Mouse (Mus musculus): ENCODE measurements around the gene Ndufb4. TPM values are rescaled to one million over a fixed set of nuclear protein-coding genes. Genes with fewer than 3 reads are reported as not detected.
A peak's percentile ranks its signal among the peaks of the same experiment; 100 is the strongest.
"Not testable (repeated sequence)": the region's sequence is repeated elsewhere in the genome, so short reads cannot be mapped to it uniquely, and the experiment has no call there.

Gene Ndufb4
- polyA plus RNA-seq (2015; fragmentation: Nextera tagmentation; extraction: Ambion mirVana): 86.9 and 106 TPM in 2 replicates

- Histone ChIP-seq H3K27me3 (ENCODE audit: control insufficient read depth, insufficient read depth, low read length) (no peaks in the 10 kb centered on the region), H3K36me3 (ENCODE audit: control insufficient read depth, insufficient read depth) (no peaks in the 10 kb centered on the region), H3K27ac (ENCODE audit: low read length) (peak within 1 kb of the TSS; percentile 92), H3K4me1 (ENCODE audit: control insufficient read depth, insufficient read depth, low read length) (peaks cover 17% of the 10 kb centered on the region), H3K4me2 (ENCODE audit: low read depth, low read length) (peak within 1 kb of the TSS; percentile 75), H3K9ac (ENCODE audit: low read length) (peak within 1 kb of the TSS; percentile 97), H3K4me3 (ENCODE audit: low read length) (peak within 1 kb of the TSS; percentile 92), H3K9me3 (replicated peaks; ENCODE audit: control insufficient read depth, low read length) (no peaks in the 10 kb centered on the region)
- peak; percentile 98 for ATAC-seq (replicated peaks; ENCODE audit: extremely low read depth, insufficient read depth, low FRiP score)
- 0% methylated on average over 47 of the region's 58 CpGs for WGBS
These were observed at the start of gene Ndufb4 for GRCm38 (mm10) chr16:37653731-37654657. Ndufb4 (minus strand) TSS chr16:37654453.

GRCm38 (mm10) chr16:37703884-37704283 lies 49.6 kb upstream of the Ndufb4 start:
- no peak for ATAC-seq (replicated peaks; ENCODE audit: extremely low read depth, insufficient read depth, low FRiP score)
- H3K36me3 ChIP-seq (ENCODE audit: control insufficient read depth, insufficient read depth): no peaks in the 10 kb centered on the region
- no peak overlapping the region for H3K27ac ChIP-seq (ENCODE audit: low read length)
- no peaks in the 10 kb centered on the region for H3K4me1 ChIP-seq (ENCODE audit: control insufficient read depth, insufficient read depth, low read length)
- H3K27me3 ChIP-seq (ENCODE audit: control insufficient read depth, insufficient read depth, low read length): no peaks in the 10 kb centered on the region
- H3K4me2 ChIP-seq (ENCODE audit: low read depth, low read length): no peak overlapping the region
- H3K9me3 ChIP-seq (replicated peaks; ENCODE audit: control insufficient read depth, low read length): peaks cover 1% of the 10 kb centered on the region; the same call in 1 of the 2 replicates
- H3K4me3 ChIP-seq (ENCODE audit: low read length): no peak overlapping the region
- WGBS: 53% methylated on average over 5 of the region's 5 CpGs
- no peak overlapping the region for H3K9ac ChIP-seq (ENCODE audit: low read length)

GRCm38 (mm10) chr16:37700071-37700470 lies 45.8 kb upstream of the Ndufb4 start:
- not testable (repeated sequence) for ATAC-seq (replicated peaks; ENCODE audit: extremely low read depth, insufficient read depth, low FRiP score); H3K36me3 ChIP-seq (ENCODE audit: control insufficient read depth, insufficient read depth); H3K9ac ChIP-seq (ENCODE audit: low read length); H3K9me3 ChIP-seq (replicated peaks; ENCODE audit: control insufficient read depth, low read length); H3K27ac ChIP-seq (ENCODE audit: low read length); H3K4me2 ChIP-seq (ENCODE audit: low read depth, low read length); H3K4me3 ChIP-seq (ENCODE audit: low read length); H3K4me1 ChIP-seq (ENCODE audit: control insufficient read depth, insufficient read depth, low read length); H3K27me3 ChIP-seq (ENCODE audit: control insufficient read depth, insufficient read depth, low read length)

GRCm38 (mm10) chr16:37698767-37699166 lies 44.5 kb upstream of the Ndufb4 start:
- no peaks in the 10 kb centered on the region for H3K27me3 ChIP-seq (ENCODE audit: control insufficient read depth, insufficient read depth, low read length)

GRCm38 (mm10) chr16:37697271-37697670 lies 43.0 kb upstream of the Ndufb4 start:
- no peaks in the 10 kb centered on the region for H3K27me3 ChIP-seq (ENCODE audit: control insufficient read depth, insufficient read depth, low read length)
- no peak overlapping the region for H3K4me2 ChIP-seq (ENCODE audit: low read depth, low read length)
- ATAC-seq (replicated peaks; ENCODE audit: extremely low read depth, insufficient read depth, low FRiP score): no peak
- H3K4me1 ChIP-seq (ENCODE audit: control insufficient read depth, insufficient read depth, low read length): no peaks in the 10 kb centered on the region
- no peaks in the 10 kb centered on the region for H3K36me3 ChIP-seq (ENCODE audit: control insufficient read depth, insufficient read depth)
- 83% methylated on average over 5 of the region's 5 CpGs for WGBS
- no peak overlapping the region for H3K9ac ChIP-seq (ENCODE audit: low read length)
- no peak overlapping the region for H3K27ac ChIP-seq (ENCODE audit: low read length)
- no peak overlapping the region for H3K4me3 ChIP-seq (ENCODE audit: low read length)
- H3K9me3 ChIP-seq (replicated peaks; ENCODE audit: control insufficient read depth, low read length): peaks cover 4% of the 10 kb centered on the region; the same call in 1 of the 2 replicates

More at GRCm38 (mm10) chr16:37698767-37699166, 44.5 kb upstream of the Ndufb4 start:
- peaks cover 4% of the 10 kb centered on the region; the same call in 1 of the 2 replicates for H3K9me3 ChIP-seq (replicated peaks; ENCODE audit: control insufficient read depth, low read length)
- no peak overlapping the region for H3K9ac ChIP-seq (ENCODE audit: low read length)
- WGBS: 92% methylated on average over 6 of the region's 6 CpGs
- no peak for ATAC-seq (replicated peaks; ENCODE audit: extremely low read depth, insufficient read depth, low FRiP score)
- H3K36me3 ChIP-seq (ENCODE audit: control insufficient read depth, insufficient read depth): no peaks in the 10 kb centered on the region
- no peak overlapping the region for H3K27ac ChIP-seq (ENCODE audit: low read length)
- no peak overlapping the region for H3K4me3 ChIP-seq (ENCODE audit: low read length)
- H3K4me1 ChIP-seq (ENCODE audit: control insufficient read depth, insufficient read depth, low read length): no peaks in the 10 kb centered on the region
- no peak overlapping the region for H3K4me2 ChIP-seq (ENCODE audit: low read depth, low read length)

- no peak overlapping the region for H3K4me3 ChIP-seq (ENCODE audit: low read length)
- no peaks in the 10 kb centered on the region for H3K36me3 ChIP-seq (ENCODE audit: control insufficient read depth, insufficient read depth)
- peak overlapping the region; percentile 10; the same call in 1 of the 2 replicates for H3K9ac ChIP-seq (ENCODE audit: low read length)
- peak; percentile 25; the same call in 1 of the 2 replicates for ATAC-seq (replicated peaks; ENCODE audit: extremely low read depth, insufficient read depth, low FRiP score)
- H3K27me3 ChIP-seq (ENCODE audit: control insufficient read depth, insufficient read depth, low read length): no peaks in the 10 kb centered on the region
- WGBS: 39% methylated on average over 12 of the region's 12 CpGs
- 0 out of 2 replicates have a peak overlapping the region, but pooled peaks have one; percentile 21 for H3K4me2 ChIP-seq (ENCODE audit: low read depth, low read length)
- H3K9me3 ChIP-seq (replicated peaks; ENCODE audit: control insufficient read depth, low read length): no peaks in the 10 kb centered on the region
- peak overlapping the region; percentile 37 for H3K27ac ChIP-seq (ENCODE audit: low read length)
- peaks cover 32% of the 10 kb centered on the region for H3K4me1 ChIP-seq (ENCODE audit: control insufficient read depth, insufficient read depth, low read length)
These were observed 36.9 kb upstream of the Ndufb4 start for GRCm38 (mm10) chr16:37690932-37691730.

- WGBS: 64% methylated on average over 6 of the region's 6 CpGs
- Histone ChIP-seq H3K4me2 (ENCODE audit: low read depth, low read length) (no peak overlapping the region), H3K4me1 (ENCODE audit: control insufficient read depth, insufficient read depth, low read length) (peaks cover 32% of the 10 kb centered on the region), H3K9me3 (replicated peaks; ENCODE audit: control insufficient read depth, low read length) (no peaks in the 10 kb centered on the region), H3K36me3 (ENCODE audit: control insufficient read depth, insufficient read depth) (no peaks in the 10 kb centered on the region), H3K27ac (ENCODE audit: low read length) (peak overlapping the region; percentile 21; the same call in 1 of the 2 replicates), H3K27me3 (ENCODE audit: control insufficient read depth, insufficient read depth, low read length) (no peaks in the 10 kb centered on the region), H3K9ac (ENCODE audit: low read length) (no peak overlapping the region), H3K4me3 (ENCODE audit: low read length) (no peak overlapping the region)
- no peak for ATAC-seq (replicated peaks; ENCODE audit: extremely low read depth, insufficient read depth, low FRiP score)
These were observed 36.2 kb upstream of the Ndufb4 start for GRCm38 (mm10) chr16:37690465-37690864.

GRCm38 (mm10) chr16:37689934-37690333 lies 35.7 kb upstream of the Ndufb4 start:
- Histone ChIP-seq H3K9me3 (replicated peaks; ENCODE audit: control insufficient read depth, low read length) (no peaks in the 10 kb centered on the region), H3K9ac (ENCODE audit: low read length) (no peak overlapping the region), H3K4me1 (ENCODE audit: control insufficient read depth, insufficient read depth, low read length) (peaks cover 34% of the 10 kb centered on the region), H3K27me3 (ENCODE audit: control insufficient read depth, insufficient read depth, low read length) (no peaks in the 10 kb centered on the region), H3K36me3 (ENCODE audit: control insufficient read depth, insufficient read depth) (no peaks in the 10 kb centered on the region), H3K27ac (ENCODE audit: low read length) (peak overlapping the region; percentile 21; the same call in 1 of the 2 replicates), H3K4me2 (ENCODE audit: low read depth, low read length) (no peak overlapping the region), H3K4me3 (ENCODE audit: low read length) (no peak overlapping the region)
- 0 out of 2 replicates have a peak, but pooled peaks have one; percentile 24 for ATAC-seq (replicated peaks; ENCODE audit: extremely low read depth, insufficient read depth, low FRiP score)
- 17% methylated on average over 10 of the region's 10 CpGs for WGBS
